Mouse (Mus musculus) forebrain, embryonic 14.5 days (tissue): ENCODE data around the gene Slc38a8. TPM values are rescaled to one million over a fixed set of nuclear protein-coding genes. Genes with fewer than 3 reads are reported as not detected.

Experiments used
- ATAC-seq: fragments of 200-750 bp; cut with Nextera tagmentation; 2 replicates; pipeline ENCODE4 v1.8.0; 2017; ENCODE audit warnings: mild to moderate bottlenecking, moderate library complexity
- DNase-seq: peaks from one replicate; pipeline ENCODE4 v3.0.0-alpha.2; 2015; ENCODE audit warnings: low spot score
- H3K27ac ChIP-seq: fragments of 300-500 bp; sonication (generic); 2 replicates; pipeline ENCODE4 v1.5.1; 2014; ENCODE audit warnings: low read depth, mild to moderate bottlenecking, control low read depth, low read length, moderate library complexity
- H3K27me3 ChIP-seq: fragments of 300-500 bp; sonication (generic); replicated peaks from 2 replicates; pipeline ENCODE4 v1.6.1; 2014; ENCODE audit warnings: low read length, control low read depth, mixed read lengths; ENCODE audit not compliant: control insufficient read depth, insufficient read depth
- H3K36me3 ChIP-seq: fragments of 300-500 bp; sonication (generic); 2 replicates; pipeline ENCODE4 v1.6.1; 2014; ENCODE audit warnings: low read length, control low read depth; ENCODE audit not compliant: control insufficient read depth, insufficient read depth
- H3K4me1 ChIP-seq: fragments of 300-500 bp; sonication (generic); 2 replicates; pipeline ENCODE4 v1.6.1; 2014; ENCODE audit warnings: antibody characterized with exemption, low read length, control low read depth; ENCODE audit not compliant: control insufficient read depth, insufficient read depth
- H3K4me2 ChIP-seq: fragments of 300-500 bp; sonication (generic); 2 replicates; pipeline ENCODE4 v1.6.1; 2014; ENCODE audit warnings: mild to moderate bottlenecking, control low read depth, low read length
- H3K4me3 ChIP-seq: fragments of 300-500 bp; sonication (generic); 2 replicates; pipeline ENCODE4 v1.5.1; 2014; ENCODE audit warnings: low read depth, low read length, control low read depth
- H3K9ac ChIP-seq: fragments of 300-500 bp; sonication (generic); 2 replicates; pipeline ENCODE4 v1.6.1; 2014; ENCODE audit warnings: mild to moderate bottlenecking, low read length, control low read depth, moderate library complexity
- H3K9me3 ChIP-seq: fragments of 300-500 bp; sonication (generic); replicated peaks from 2 replicates; pipeline ENCODE4 v1.6.1; 2016; ENCODE audit warnings: low read length, control low read depth, mixed read lengths; ENCODE audit not compliant: control insufficient read depth
- whole genome bisulfite sequencing: fragments of 180-500 bp; shearing (Covaris S2); extraction: QIAGEN DNeasy Blood & Tissue Kit; methylation state at CpG from one replicate; pipeline ENCODE4 v1.1.7; 2014; 5-methylcytosine and 5-hydroxymethylcytosine counted together
- polyA plus RNA-seq: library from polyadenylated mRNA; unstranded; fragments of >200 nt; fragmentation: Nextera tagmentation; extraction: Ambion mirVana; gene quantifications from 2 replicates; pipeline ENCODE4 v1.2.1, GENCODE M21; 2014

The Slc38a8 gene
- polyA plus RNA-seq, 1 experiment from 2014 or later, result not detected

- Histone ChIP-seq H3K4me3 (no peak overlapping the region), H3K9ac (no peak overlapping the region), H3K27me3 (no peaks in the 10 kb centered on the region; the same call in 1 of the 2 replicates), H3K9me3 (no peaks in the 10 kb centered on the region), H3K4me1 (no peaks in the 10 kb centered on the region), H3K4me2 (no peak overlapping the region), H3K27ac (no peak overlapping the region), H3K36me3 (no peaks in the 10 kb centered on the region)
- DNase-seq (no peak), ATAC-seq (no peak)
- WGBS, result 94% methylated on average over 2 of the region's 2 CpGs
Measured at GRCm38 (mm10) chr8:119439424-119439823, 62.1 kb downstream of the Slc38a8 start.

DNA sequence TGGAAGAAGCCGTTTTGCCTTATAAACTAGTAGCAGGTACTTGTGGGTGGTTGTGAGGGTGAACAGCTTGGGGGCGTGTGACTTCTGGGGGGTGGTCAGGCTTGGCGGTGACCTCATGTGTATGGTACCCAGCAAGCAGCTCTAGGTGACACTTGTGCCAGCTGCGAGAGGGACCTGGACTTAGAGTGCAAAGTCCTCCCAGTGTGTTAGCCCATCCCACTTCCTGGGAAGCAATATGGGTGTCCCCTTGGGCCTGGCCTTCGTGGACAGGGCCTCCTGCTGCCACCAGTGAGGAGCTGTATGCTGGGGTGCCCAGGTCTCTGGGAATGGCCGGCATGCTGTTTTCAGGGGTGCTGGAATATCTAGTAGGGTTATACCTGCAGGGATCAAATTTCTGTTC is 62.6 kb downstream of the Slc38a8 start:
- WGBS, result 82% methylated on average over 6 of the region's 6 CpGs
- ATAC-seq (no peak), DNase-seq (no peak)
- no peak overlapping the region for H3K9ac ChIP-seq
- no peaks in the 10 kb centered on the region for H3K9me3 ChIP-seq
- H3K27ac ChIP-seq, result no peak overlapping the region
- H3K27me3 ChIP-seq, result no peaks in the 10 kb centered on the region; the same call in 1 of the 2 replicates
- no peak overlapping the region for H3K4me3 ChIP-seq
- H3K4me2 ChIP-seq, result no peak overlapping the region
- H3K4me1 ChIP-seq, result no peaks in the 10 kb centered on the region
- no peaks in the 10 kb centered on the region for H3K36me3 ChIP-seq

DNA sequence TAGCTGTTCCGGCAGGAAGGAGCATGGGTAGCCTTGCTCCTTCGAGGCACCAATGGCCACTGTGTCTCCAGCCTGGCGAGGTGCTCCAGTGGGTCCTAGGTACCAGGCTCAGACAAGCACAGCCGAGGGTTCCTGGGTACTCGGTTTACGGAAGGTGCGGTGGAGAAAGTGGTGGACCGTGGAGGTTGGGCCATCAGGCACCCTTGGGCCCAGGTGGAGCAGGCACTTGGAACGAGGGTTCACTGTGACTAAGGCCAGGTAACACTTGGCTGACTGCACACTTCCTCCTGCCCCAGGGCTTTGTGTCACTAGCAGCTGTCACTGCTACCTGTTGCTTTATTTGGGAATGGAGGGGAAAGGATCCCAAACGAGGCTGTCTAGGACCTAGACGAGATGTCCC is 64.0 kb downstream of the Slc38a8 start:
- Histone ChIP-seq H3K36me3 (no peaks in the 10 kb centered on the region), H3K27me3 (no peaks in the 10 kb centered on the region; the same call in 1 of the 2 replicates), H3K4me2 (no peak overlapping the region), H3K9me3 (no peaks in the 10 kb centered on the region), H3K9ac (no peak overlapping the region), H3K4me1 (no peaks in the 10 kb centered on the region), H3K4me3 (no peak overlapping the region), H3K27ac (no peak overlapping the region)
- DNase-seq, result no peak
- ATAC-seq, result no peak
- 65% methylated on average over 11 of the region's 11 CpGs for WGBS

DNA sequence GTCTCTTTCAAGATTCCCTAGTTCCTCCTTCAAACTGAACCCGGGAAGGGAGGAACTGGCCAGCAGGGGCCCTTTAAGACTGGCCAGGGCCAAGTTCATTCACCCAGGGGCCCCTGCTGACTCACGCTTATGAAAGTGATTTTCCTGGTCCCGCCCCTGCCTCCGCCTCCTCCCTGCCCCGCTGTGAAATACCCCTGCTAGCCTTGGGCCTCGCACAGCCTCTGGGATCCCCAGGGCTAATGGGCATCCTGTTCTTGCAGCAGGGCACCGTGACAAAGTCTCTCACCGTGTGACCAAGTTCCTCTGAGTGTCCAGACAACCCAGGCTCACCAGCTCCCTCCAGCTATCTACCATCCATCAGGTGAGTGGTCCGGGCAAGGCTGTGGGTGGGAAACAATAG is 64.6 kb downstream of the Slc38a8 start:
- no peak overlapping the region for H3K4me3 ChIP-seq
- H3K36me3 ChIP-seq, result no peaks in the 10 kb centered on the region
- DNase-seq (no peak), ATAC-seq (no peak)
- no peak overlapping the region for H3K9ac ChIP-seq
- no peak overlapping the region for H3K27ac ChIP-seq
- H3K4me2 ChIP-seq, result no peak overlapping the region
- 20% methylated on average over 9 of the region's 9 CpGs for WGBS
- no peaks in the 10 kb centered on the region for H3K4me1 ChIP-seq
- H3K27me3 ChIP-seq, result no peaks in the 10 kb centered on the region; the same call in 1 of the 2 replicates
- H3K9me3 ChIP-seq, result no peaks in the 10 kb centered on the region

DNA sequence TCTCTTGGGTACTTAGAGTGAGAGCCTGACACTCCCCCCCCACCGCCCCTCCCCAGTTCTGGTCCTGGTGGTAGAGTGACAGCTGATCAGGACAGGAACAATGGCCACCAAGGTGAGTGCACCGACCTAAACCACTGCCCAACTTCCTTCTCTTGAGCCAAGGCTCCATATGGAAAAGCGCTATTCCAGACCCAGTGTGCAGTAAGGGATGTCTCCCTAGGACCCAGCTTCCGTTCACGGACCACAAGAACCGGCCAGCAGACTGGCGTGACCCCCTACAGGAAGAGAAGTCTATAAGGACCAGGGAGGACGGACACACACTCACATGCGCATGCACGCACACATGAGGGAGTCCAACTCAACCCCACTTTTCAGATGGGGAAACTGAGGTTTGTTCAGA is 65.2 kb downstream of the Slc38a8 start:
- Histone ChIP-seq H3K9me3 (no peaks in the 10 kb centered on the region), H3K4me1 (no peaks in the 10 kb centered on the region), H3K4me3 (no peak overlapping the region), H3K9ac (no peak overlapping the region), H3K4me2 (no peak overlapping the region), H3K27ac (no peak overlapping the region), H3K27me3 (no peaks in the 10 kb centered on the region), H3K36me3 (no peaks in the 10 kb centered on the region)
- DNase-seq, result no peak
- no peak for ATAC-seq
- WGBS, result 86% methylated on average over 10 of the region's 10 CpGs

- Histone ChIP-seq H3K36me3 (no peaks in the 10 kb centered on the region), H3K27ac (no peak overlapping the region), H3K4me2 (no peak overlapping the region), H3K4me3 (no peak overlapping the region), H3K9me3 (no peaks in the 10 kb centered on the region), H3K4me1 (no peaks in the 10 kb centered on the region), H3K9ac (no peak overlapping the region), H3K27me3 (no peaks in the 10 kb centered on the region)
- DNase-seq, result no peak
- 92% methylated on average over 7 of the region's 7 CpGs for WGBS
- ATAC-seq, result no peak
Measured at GRCm38 (mm10) chr8:119435527-119435926, 66.0 kb downstream of the Slc38a8 start.

DNA sequence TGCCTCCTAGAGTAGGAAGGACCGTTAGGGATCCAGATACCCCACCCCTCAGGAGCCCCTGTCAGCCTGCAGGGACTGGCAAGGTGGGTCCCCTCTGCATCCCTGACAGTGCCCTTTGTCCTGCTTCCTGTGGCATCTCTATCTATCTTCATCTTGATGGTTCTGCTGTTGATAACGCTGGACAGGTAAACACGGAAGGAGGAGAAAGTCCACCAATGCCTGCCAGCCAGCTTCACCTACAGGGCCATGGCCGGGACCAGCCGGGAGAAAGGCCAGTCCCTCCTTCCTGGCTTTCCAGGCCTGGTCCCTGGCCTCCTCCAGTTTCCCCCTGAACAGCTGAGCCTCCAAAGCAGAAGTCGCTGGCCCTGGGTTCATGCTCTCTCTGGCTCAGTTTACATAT is 66.9 kb downstream of the Slc38a8 start:
- H3K27me3 ChIP-seq, result no peaks in the 10 kb centered on the region
- H3K4me1 ChIP-seq, result no peaks in the 10 kb centered on the region
- 89% methylated on average over 6 of the region's 6 CpGs for WGBS
- no peak overlapping the region for H3K27ac ChIP-seq
- H3K9me3 ChIP-seq, result no peaks in the 10 kb centered on the region
- H3K36me3 ChIP-seq, result no peaks in the 10 kb centered on the region
- H3K4me2 ChIP-seq, result no peak overlapping the region
- no peak overlapping the region for H3K4me3 ChIP-seq
- no peak for DNase-seq
- no peak for ATAC-seq
- no peak overlapping the region for H3K9ac ChIP-seq

DNA sequence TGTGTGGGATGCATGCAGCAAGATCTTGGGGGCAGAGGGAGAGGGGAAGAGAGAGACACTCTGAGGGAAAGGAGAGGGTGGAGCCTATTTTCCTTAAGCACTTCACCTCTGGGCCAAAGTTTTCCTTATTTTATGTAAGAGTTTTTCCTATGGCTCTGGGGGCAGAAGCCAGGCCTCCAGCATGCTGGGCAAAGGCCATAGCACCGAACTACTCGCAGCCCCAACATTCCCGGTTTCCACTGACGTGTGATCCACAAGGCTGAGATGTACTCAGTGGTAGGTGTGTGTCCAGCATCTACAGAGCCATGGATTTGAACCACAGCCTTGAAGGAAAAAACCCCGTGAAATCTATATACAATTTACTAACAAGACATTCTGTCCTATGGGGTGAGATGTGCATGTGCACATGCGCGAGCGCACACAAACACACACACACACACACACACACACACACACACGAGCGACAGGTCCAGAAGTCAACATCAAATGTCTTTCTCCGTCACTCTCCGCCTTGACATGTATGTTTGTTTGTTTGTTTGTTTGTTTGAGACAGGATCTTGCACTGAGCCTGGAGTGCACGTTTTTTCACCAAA is 67.8 kb downstream of the Slc38a8 start, which contains the start of gene Osgin1:
Osgin1 (plus strand) TSS at position 543 of the 593 bp plus-strand sequence.
- Histone ChIP-seq H3K36me3 (no peaks in the 10 kb centered on the region), H3K9me3 (no peaks in the 10 kb centered on the region), H3K27ac (no peak within 1 kb of the TSS), H3K27me3 (no peaks in the 10 kb centered on the region), H3K9ac (no peak within 1 kb of the TSS), H3K4me3 (no peak within 1 kb of the TSS), H3K4me1 (no peaks in the 10 kb centered on the region), H3K4me2 (no peak within 1 kb of the TSS)
- ATAC-seq (no peak), DNase-seq (no peak)
- 89% methylated on average over 13 of the region's 13 CpGs for WGBS

DNA sequence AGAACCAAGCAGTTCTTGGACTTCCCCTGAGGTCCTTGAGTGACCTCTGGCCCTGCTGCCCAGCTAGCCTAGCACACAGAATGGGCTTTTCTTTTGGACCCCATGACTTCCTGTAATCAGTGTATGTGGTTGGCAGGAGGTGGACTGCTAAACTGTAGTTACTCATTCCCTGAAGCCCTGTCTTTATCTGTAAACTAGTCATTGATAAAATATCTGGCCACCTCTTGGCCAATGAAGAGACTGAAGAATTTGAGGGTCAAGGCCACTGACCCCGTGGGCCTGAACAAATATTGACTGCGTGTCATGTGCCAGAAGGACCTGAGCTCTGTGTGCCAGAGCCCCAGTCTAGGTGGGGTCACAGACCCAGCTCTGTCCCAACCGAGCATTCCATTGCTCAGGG is 69.1 kb downstream of the Slc38a8 start:
- 61% methylated on average over 3 of the region's 3 CpGs for WGBS

More for the DNA sequence above, 69.1 kb downstream of the Slc38a8 start:
- Histone ChIP-seq H3K9me3 (no peaks in the 10 kb centered on the region), H3K4me3 (no peak overlapping the region), H3K9ac (no peak overlapping the region), H3K27ac (no peak overlapping the region), H3K36me3 (no peaks in the 10 kb centered on the region), H3K4me2 (no peak overlapping the region), H3K27me3 (no peaks in the 10 kb centered on the region), H3K4me1 (no peaks in the 10 kb centered on the region)
- ATAC-seq (no peak), DNase-seq (no peak)
